Mouse (Mus musculus) embryonic facial prominence, embryonic 15.5 days (tissue): ENCODE measurements around the gene Clasp2. TPM values are rescaled to one million over a fixed set of nuclear protein-coding genes. Genes with fewer than 3 reads are reported as not detected.
"Not testable (repeated sequence)": the region's sequence is repeated elsewhere in the genome, so short reads cannot be mapped to it uniquely, and the experiment has no call there.

Experiments used
- ATAC-seq: fragments of 200-750 bp; cut with Nextera tagmentation; 2 replicates; pipeline ENCODE4 v1.8.0; 2017; ENCODE audit warnings: low read depth, moderate TSS enrichment; ENCODE audit not compliant: insufficient number of reproducible peaks, low FRiP score, low TSS enrichment
- H3K27ac ChIP-seq: fragments of 300-500 bp; sonication (generic); replicated peaks from 2 replicates; pipeline ENCODE4 v1.5.1; 2015; ENCODE audit warnings: mild to moderate bottlenecking, inconsistent platforms
- H3K27me3 ChIP-seq: fragments of 300-500 bp; sonication (generic); 2 replicates; pipeline ENCODE4 v1.6.1; 2015; ENCODE audit warnings: inconsistent platforms
- H3K36me3 ChIP-seq: fragments of 300-500 bp; sonication (generic); 2 replicates; pipeline ENCODE4 v1.6.1; 2015; ENCODE audit warnings: mild to moderate bottlenecking, inconsistent platforms
- H3K4me1 ChIP-seq: fragments of 300-500 bp; sonication (generic); 2 replicates; pipeline ENCODE4 v1.6.1; 2015; ENCODE audit warnings: inconsistent platforms
- H3K4me2 ChIP-seq: fragments of 300-500 bp; sonication (generic); replicated peaks from 2 replicates; pipeline ENCODE4 v1.6.1; 2015; ENCODE audit warnings: mild to moderate bottlenecking, inconsistent platforms
- H3K4me3 ChIP-seq: fragments of 300-500 bp; sonication (generic); replicated peaks from 2 replicates; pipeline ENCODE4 v1.5.1; 2015; ENCODE audit warnings: mild to moderate bottlenecking, inconsistent platforms
- H3K9ac ChIP-seq: fragments of 300-500 bp; sonication (generic); 2 replicates; pipeline ENCODE4 v1.6.1; 2015; ENCODE audit warnings: inconsistent platforms
- H3K9me3 ChIP-seq: fragments of 300-500 bp; sonication (generic); replicated peaks from 2 replicates; pipeline ENCODE4 v1.6.1; 2016; ENCODE audit warnings: inconsistent platforms
- WGBS: fragments of 180-500 bp; shearing (Covaris S2); methylation state at CpG from one replicate; pipeline ENCODE4 v1.1.7; 2015; 5-methylcytosine and 5-hydroxymethylcytosine counted together
- polyA plus RNA-seq: library from polyadenylated mRNA; unstranded; fragments of >200 nt; fragmentation: Nextera tagmentation; extraction: Ambion mirVana; gene quantifications from 2 replicates; pipeline ENCODE4 v1.2.1, GENCODE M21; 2015

The Clasp2 gene
- 21.8 and 22.3 TPM in 2 replicates for polyA plus RNA-seq

GRCm38 (mm10) chr9:113741108-113741636 is at the start of gene Clasp2:
TSS of gene Clasp2 (plus strand) at chr9:113741473.
- Histone ChIP-seq H3K9ac (peak within 1 kb of the TSS; percentile 83), H3K4me3 (peak within 1 kb of the TSS; percentile 80), H3K27me3 (no peaks in the 10 kb centered on the region), H3K36me3 (no peaks in the 10 kb centered on the region), H3K27ac (peak within 1 kb of the TSS; percentile 89), H3K4me2 (peak within 1 kb of the TSS; percentile 94), H3K9me3 (no peaks in the 10 kb centered on the region), H3K4me1 (peaks cover 15% of the 10 kb centered on the region)
- peak; percentile 94 for ATAC-seq
- under 1% methylated on average over 63 of the region's 63 CpGs for whole genome bisulfite sequencing

GRCm38 (mm10) chr9:113701441-113702160 is 39.7 kb upstream of the Clasp2 start:
- H3K9ac ChIP-seq: no peak overlapping the region
- no peak overlapping the region for H3K4me3 ChIP-seq
- 80% methylated on average over 5 of the region's 5 CpGs for WGBS
- no peak overlapping the region for H3K4me2 ChIP-seq
- H3K27ac ChIP-seq: no peak overlapping the region
- peaks cover 15% of the 10 kb centered on the region for H3K4me1 ChIP-seq
- H3K27me3 ChIP-seq: no peaks in the 10 kb centered on the region
- ATAC-seq: no peak
- peaks cover 14% of the 10 kb centered on the region; the same call in 1 of the 2 replicates for H3K36me3 ChIP-seq
- H3K9me3 ChIP-seq: no peaks in the 10 kb centered on the region

- H3K4me2 ChIP-seq: peak overlapping the region; percentile 62
- no peaks in the 10 kb centered on the region for H3K9me3 ChIP-seq
- no peaks in the 10 kb centered on the region for H3K36me3 ChIP-seq
- H3K27ac ChIP-seq: no peak overlapping the region
- no peak overlapping the region for H3K9ac ChIP-seq
- ATAC-seq: no peak
- WGBS: 56% methylated on average over 2 of the region's 2 CpGs
- peaks cover 20% of the 10 kb centered on the region for H3K4me1 ChIP-seq
- peak overlapping the region; percentile 95 for H3K4me3 ChIP-seq
- no peaks in the 10 kb centered on the region for H3K27me3 ChIP-seq
These were observed 35.2 kb upstream of the Clasp2 start for GRCm38 (mm10) chr9:113706108-113706507.

GRCm38 (mm10) chr9:113706841-113707240 is 34.4 kb upstream of the Clasp2 start:
- H3K27me3 ChIP-seq: no peaks in the 10 kb centered on the region
- peak overlapping the region; percentile 95 for H3K4me3 ChIP-seq
- peak overlapping the region; percentile 62 for H3K4me2 ChIP-seq
- H3K27ac ChIP-seq: no peak overlapping the region
- H3K9me3 ChIP-seq: no peaks in the 10 kb centered on the region
- WGBS: 45% methylated on average over 9 of the region's 9 CpGs
- H3K9ac ChIP-seq: peak overlapping the region; percentile 33; the same call in 1 of the 2 replicates
- ATAC-seq: no peak
- H3K4me1 ChIP-seq: peaks cover 20% of the 10 kb centered on the region
- no peaks in the 10 kb centered on the region for H3K36me3 ChIP-seq

DNA sequence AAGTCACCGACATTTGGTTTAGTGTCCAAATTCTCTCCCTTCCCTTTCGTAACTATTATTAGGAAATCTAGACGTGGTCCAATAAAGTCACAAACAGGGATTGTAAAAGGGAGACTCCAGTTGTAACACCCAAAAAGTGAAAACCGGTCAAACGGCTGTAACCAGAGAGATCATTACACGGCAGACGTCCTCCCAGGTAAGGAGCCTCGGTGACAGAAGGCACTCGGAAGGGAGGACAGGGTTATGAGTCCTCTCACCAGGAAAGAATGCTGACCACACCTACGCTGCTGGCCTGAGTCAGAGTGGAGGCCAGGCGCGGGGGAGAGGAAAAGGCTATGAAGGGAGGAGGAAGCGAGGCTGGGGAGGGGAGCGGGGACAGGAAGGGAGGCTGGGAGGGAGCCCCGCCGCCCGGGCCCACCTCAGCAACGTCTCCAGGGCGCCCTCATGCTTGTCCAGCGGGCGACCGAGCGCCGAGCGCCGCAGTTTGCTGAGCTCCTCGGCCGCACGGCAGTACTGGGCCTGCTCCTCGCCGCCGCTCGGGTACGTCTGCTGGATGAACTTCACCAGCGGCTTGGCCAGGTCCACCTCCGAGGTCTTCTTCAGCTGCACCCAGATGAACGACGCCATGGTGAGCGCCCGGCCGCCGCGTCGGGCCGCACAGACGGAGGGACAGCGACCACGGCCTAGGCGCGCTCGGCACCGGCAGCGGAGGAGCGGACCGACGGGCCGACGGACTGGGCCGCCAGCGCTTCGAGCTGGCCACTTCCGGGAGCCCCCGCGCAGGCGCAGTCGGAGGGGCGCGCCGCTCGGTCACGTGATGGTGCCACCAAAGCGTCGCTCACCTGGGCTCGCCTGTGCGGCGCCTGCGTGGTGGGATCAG is 33.6 kb upstream of the Clasp2 start, which contains the start of gene Pdcd6ip:
Gene Pdcd6ip, minus strand, starts transcription at position 779 of the 880 bp plus-strand sequence.
- under 1% methylated on average over 77 of the region's 77 CpGs for WGBS
- Histone ChIP-seq H3K4me3 (peak within 1 kb of the TSS; percentile 95), H3K27ac (peak within 1 kb of the TSS; percentile 92), H3K9ac (peak within 1 kb of the TSS; percentile 88), H3K9me3 (no peaks in the 10 kb centered on the region), H3K4me1 (peaks cover 20% of the 10 kb centered on the region), H3K4me2 (peak within 1 kb of the TSS; percentile 62), H3K27me3 (no peaks in the 10 kb centered on the region), H3K36me3 (no peaks in the 10 kb centered on the region)
- peak; percentile 85 for ATAC-seq

DNA sequence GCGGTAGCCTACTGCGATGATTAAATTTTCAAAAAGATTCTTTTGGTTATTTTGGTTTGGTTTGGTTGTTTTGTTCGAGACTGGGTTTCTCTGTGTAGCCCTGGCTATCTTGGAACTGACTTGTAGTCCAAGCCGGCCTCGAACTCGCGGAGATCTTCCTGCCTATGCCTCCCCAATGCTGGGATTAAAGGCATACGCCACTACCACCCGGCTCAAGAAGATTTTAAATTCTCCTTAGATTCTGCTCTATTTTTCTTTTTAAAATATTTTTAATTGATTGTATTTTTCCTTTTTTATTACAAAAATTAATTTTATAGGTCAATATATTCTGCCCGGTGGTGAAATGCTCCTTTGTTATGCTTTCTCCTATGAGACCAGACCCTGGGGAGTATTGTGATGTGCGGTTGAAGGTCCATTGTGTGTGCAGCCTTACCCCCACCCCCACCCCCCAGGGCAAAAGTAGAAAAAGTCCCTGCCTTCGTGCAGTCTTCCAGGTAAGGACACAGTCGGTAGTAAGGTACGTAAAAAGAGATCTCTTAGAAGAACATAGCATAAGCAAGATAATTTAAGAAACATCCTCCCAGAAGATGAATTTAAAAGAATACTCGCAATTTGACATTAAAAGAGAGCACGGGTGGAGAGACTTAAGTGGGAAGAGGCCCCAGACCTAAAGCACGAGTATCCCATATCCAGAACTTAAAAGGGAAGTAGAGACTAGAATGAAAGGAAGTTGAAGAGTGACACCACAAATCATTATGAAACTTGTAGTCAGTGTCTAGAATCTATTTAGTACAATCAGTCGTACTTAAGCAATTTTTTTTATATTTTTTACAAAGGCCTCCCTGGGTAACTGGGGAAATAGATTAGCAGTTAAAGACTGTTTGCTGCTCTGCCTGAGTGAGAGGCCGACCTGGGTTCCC is 32.7 kb upstream of the Clasp2 start:
- WGBS: 51% methylated on average over 19 of the region's 19 CpGs
- no peak; the same call in 1 of the 2 replicates for ATAC-seq
- Histone ChIP-seq H3K9ac (no peak overlapping the region), H3K27me3 (no peaks in the 10 kb centered on the region), H3K4me3 (peak overlapping the region; percentile 95), H3K4me1 (peaks cover 20% of the 10 kb centered on the region), H3K27ac (peak overlapping the region; percentile 92; the same call in 1 of the 2 replicates), H3K9me3 (no peaks in the 10 kb centered on the region), H3K36me3 (no peaks in the 10 kb centered on the region), H3K4me2 (peak overlapping the region; percentile 62)

DNA sequence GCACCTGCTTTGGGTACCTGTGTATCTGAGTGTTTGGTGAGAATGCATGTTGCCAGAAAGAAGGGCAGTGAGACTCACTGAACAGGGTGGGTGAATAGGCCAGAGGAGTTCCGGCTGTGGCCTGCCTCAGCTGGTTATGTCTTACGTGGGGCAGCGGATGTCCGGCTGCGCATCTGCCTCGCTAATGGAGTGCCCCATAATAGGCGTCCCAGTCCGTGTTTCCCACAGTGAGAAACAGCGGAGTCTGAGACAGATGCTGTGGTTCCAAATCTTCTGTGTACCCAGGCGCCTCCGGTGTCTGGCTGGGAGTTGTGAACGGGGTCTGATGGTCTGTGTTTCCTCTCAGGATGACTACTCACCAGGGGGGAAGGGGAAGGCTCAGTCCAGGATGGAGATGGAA is 30.4 kb upstream of the Clasp2 start:
- no peak for ATAC-seq
- H3K4me3 ChIP-seq: no peak overlapping the region
- no peaks in the 10 kb centered on the region for H3K36me3 ChIP-seq
- H3K4me1 ChIP-seq: peaks cover 12% of the 10 kb centered on the region
- 81% methylated on average over 12 of the region's 12 CpGs for WGBS
- no peaks in the 10 kb centered on the region for H3K9me3 ChIP-seq
- no peak overlapping the region for H3K4me2 ChIP-seq
- no peak overlapping the region for H3K9ac ChIP-seq
- H3K27ac ChIP-seq: no peak overlapping the region
- no peaks in the 10 kb centered on the region; the same call in 1 of the 2 replicates for H3K27me3 ChIP-seq

GRCm38 (mm10) chr9:113719063-113719462 is 22.2 kb upstream of the Clasp2 start:
- no peak overlapping the region for H3K4me2 ChIP-seq
- no peak overlapping the region for H3K9ac ChIP-seq
- H3K36me3 ChIP-seq: no peaks in the 10 kb centered on the region
- 33% methylated on average over 5 of the region's 5 CpGs for WGBS
- no peaks in the 10 kb centered on the region for H3K4me1 ChIP-seq
- no peak overlapping the region for H3K27ac ChIP-seq
- H3K27me3 ChIP-seq: no peaks in the 10 kb centered on the region; the same call in 1 of the 2 replicates
- no peak for ATAC-seq
- H3K9me3 ChIP-seq: no peaks in the 10 kb centered on the region
- no peak overlapping the region for H3K4me3 ChIP-seq

- H3K9me3 ChIP-seq: no peaks in the 10 kb centered on the region
- H3K9ac ChIP-seq: no peak overlapping the region
- H3K36me3 ChIP-seq: no peaks in the 10 kb centered on the region
- no peak overlapping the region for H3K27ac ChIP-seq
- no peak for ATAC-seq
- no peaks in the 10 kb centered on the region for H3K4me1 ChIP-seq
- no peak overlapping the region for H3K4me2 ChIP-seq
- WGBS: 80% methylated on average over 15 of the region's 15 CpGs
- no peaks in the 10 kb centered on the region for H3K27me3 ChIP-seq
- H3K4me3 ChIP-seq: no peak overlapping the region
These were observed 16.6 kb upstream of the Clasp2 start for GRCm38 (mm10) chr9:113724646-113725045.

DNA sequence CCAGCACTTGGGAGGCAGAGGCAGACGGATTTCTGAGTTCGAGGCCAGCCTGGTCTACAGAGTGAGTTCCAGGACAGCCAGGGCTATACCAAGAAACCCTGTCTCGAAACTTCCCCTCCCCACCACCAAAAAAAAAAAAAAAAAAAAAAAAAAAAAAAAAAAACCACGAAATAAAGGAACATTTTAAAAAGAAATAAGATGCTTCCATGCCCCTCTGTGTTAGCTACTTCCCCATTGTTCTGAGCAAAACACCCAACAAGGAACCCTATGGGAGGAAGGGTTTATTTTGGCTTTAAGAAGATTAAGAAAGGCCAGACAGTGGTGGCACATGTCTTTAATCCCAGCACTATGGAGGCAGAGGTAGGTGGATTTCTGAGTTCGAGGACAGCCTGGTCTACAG is 15.7 kb upstream of the Clasp2 start:
- not testable (repeated sequence) for H3K36me3 ChIP-seq, H3K27ac ChIP-seq, H3K9me3 ChIP-seq, H3K4me1 ChIP-seq, ATAC-seq, H3K27me3 ChIP-seq, H3K9ac ChIP-seq, H3K4me3 ChIP-seq, H3K4me2 ChIP-seq
- 86% methylated on average over 5 of the region's 5 CpGs for WGBS
